Mouse (Mus musculus): ENCODE measurements at regions not wholly inside any gene's neighbourhood (a gene's known extent, or its start where the extent isn't known, plus 50 kb on each side); places are given as distances from the start of the nearest gene placed in this dataset.

DNA sequence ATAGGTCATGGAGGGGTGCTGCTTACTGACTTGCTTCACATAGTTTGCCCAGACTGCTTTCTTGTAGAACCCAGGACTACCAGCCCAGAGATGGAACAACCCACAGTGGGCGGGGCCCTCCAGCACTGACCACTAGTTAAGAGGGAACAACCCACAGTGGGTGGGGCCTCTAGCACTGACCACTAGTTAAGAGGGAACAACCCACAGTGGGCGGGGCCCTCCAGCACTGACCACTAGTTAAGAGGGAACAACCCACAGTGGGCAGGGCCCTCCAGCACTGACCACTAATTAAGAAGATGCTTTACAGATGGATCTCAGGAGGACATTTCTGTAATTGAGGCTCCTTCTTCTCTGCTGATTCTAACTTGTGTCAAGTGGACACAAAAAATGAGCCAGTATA is 180.0 kb upstream of the Tbc1d2b start:
- no peak for TF ChIP-seq POLR2A (IDR thresholded peaks at IDR 0.05; ENCODE audit: borderline replicate concordance, low read depth, low read length)
- no peak for TF ChIP-seq CTCF (IDR thresholded peaks at IDR 0.05; ENCODE audit: low read depth, low read length)
- no peak overlapping the region for H3K4me3 ChIP-seq (ENCODE audit: insufficient read depth, low read length)

DNA sequence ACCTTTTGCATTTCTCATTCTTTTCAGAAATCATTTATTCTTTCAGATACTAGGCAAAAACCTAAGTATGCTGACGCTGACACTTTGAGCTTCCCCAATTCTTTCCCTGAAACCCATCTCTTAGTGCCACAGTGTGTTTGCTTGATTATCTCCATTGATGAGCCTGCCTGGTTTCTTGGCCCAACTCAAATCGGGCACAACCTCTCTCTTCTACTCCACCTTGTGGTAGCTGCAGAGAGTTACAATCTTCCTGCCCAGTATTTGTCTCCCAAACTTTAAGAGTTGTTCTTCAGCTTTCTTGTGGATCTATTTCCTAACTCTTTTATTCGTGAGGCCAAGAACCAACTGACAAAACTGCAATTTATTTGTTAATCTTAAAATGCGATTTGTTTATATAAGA is 176.4 kb upstream of the Tbc1d2b start:
- no peak for TF ChIP-seq POLR2A (IDR thresholded peaks at IDR 0.05; ENCODE audit: borderline replicate concordance, low read depth, low read length)
- TF ChIP-seq CTCF (IDR thresholded peaks at IDR 0.05; ENCODE audit: low read depth, low read length): no peak
- Histone ChIP-seq H3K4me3 (ENCODE audit: insufficient read depth, low read length) (no peak overlapping the region), H3K4me1 (ENCODE audit: control insufficient read depth, insufficient read depth, low read length) (no peaks in the 10 kb centered on the region; the same call in 1 of the 2 replicates), H3K27ac (ENCODE audit: insufficient read depth, low read depth, low read length) (no peak overlapping the region)

More for the DNA sequence above, 180.0 kb upstream of the Tbc1d2b start:
- H3K4me1 ChIP-seq (ENCODE audit: control insufficient read depth, insufficient read depth, low read length): no peaks in the 10 kb centered on the region; the same call in 1 of the 2 replicates
- no peak overlapping the region for H3K27ac ChIP-seq (ENCODE audit: insufficient read depth, low read depth, low read length)

GRCm38 (mm10) chr9:90434902-90435301 is 164.3 kb upstream of the Tbc1d2b start:
- Histone ChIP-seq H3K4me3 (ENCODE audit: insufficient read depth, low read length) (no peak overlapping the region), H3K27ac (ENCODE audit: insufficient read depth, low read depth, low read length) (no peak overlapping the region), H3K4me1 (ENCODE audit: control insufficient read depth, insufficient read depth, low read length) (peaks cover 7% of the 10 kb centered on the region)
- no peak for TF ChIP-seq CTCF (IDR thresholded peaks at IDR 0.05; ENCODE audit: low read depth, low read length)
- no peak for TF ChIP-seq POLR2A (IDR thresholded peaks at IDR 0.05; ENCODE audit: borderline replicate concordance, low read depth, low read length)

- H3K4me1 ChIP-seq (ENCODE audit: control insufficient read depth, insufficient read depth, low read length): peaks cover 7% of the 10 kb centered on the region
- TF ChIP-seq CTCF (IDR thresholded peaks at IDR 0.05; ENCODE audit: low read depth, low read length): no peak
- TF ChIP-seq POLR2A (IDR thresholded peaks at IDR 0.05; ENCODE audit: borderline replicate concordance, low read depth, low read length): no peak
These were observed 160.3 kb upstream of the Tbc1d2b start for GRCm38 (mm10) chr9:90430898-90431297.

GRCm38 (mm10) chr9:90421662-90422061 is 151.1 kb upstream of the Tbc1d2b start:
- no peak overlapping the region for H3K27ac ChIP-seq (ENCODE audit: insufficient read depth, low read depth, low read length)
- TF ChIP-seq POLR2A (IDR thresholded peaks at IDR 0.05; ENCODE audit: borderline replicate concordance, low read depth, low read length) (no peak), CTCF (IDR thresholded peaks at IDR 0.05; ENCODE audit: low read depth, low read length) (no peak)
- H3K4me1 ChIP-seq (ENCODE audit: control insufficient read depth, insufficient read depth, low read length): no peaks in the 10 kb centered on the region
- H3K4me3 ChIP-seq (ENCODE audit: insufficient read depth, low read length): no peak overlapping the region

More at GRCm38 (mm10) chr9:90430898-90431297, 160.3 kb upstream of the Tbc1d2b start:
- Histone ChIP-seq H3K4me3 (ENCODE audit: insufficient read depth, low read length) (no peak overlapping the region), H3K27ac (ENCODE audit: insufficient read depth, low read depth, low read length) (peak overlapping the region; percentile 66)

DNA sequence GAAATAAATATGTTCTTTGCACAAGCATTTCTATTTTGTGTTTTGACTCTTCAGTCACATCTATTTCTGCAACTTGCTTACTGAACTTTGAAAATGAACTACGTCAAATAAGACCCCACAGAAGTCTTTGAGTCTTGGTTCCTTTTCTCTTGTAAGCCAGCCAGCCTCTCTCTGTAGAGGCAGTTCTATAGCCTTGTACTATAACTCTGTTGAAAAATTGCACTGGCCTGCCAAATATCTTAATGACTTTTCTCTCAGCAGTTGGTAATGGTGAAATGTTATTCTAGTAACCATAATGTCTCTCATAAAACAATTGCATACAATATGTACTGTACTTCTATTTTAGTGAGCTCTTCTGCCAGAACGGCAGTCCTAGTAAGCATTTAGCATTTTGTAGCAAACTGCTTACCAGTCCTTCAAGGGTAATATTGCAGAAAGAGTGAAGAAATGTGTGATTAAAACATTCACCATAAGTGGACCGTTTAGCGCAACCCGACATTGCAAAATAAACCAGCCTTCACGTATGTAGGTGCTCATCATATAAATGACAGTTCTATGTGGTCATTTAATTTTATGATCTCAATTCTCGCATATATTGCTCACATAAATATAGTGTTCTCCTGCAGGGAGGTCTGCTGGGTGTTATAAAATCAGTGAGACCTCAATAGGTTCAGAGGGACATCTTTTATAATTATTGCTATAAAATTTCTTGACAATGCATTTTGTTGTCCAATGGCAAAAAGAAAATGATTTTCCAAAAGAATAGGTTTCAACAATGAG is 149.3 kb upstream of the Tbc1d2b start:
- Histone ChIP-seq H3K4me3 (ENCODE audit: insufficient read depth, low read length) (no peak overlapping the region), H3K27ac (ENCODE audit: insufficient read depth, low read depth, low read length) (no peak overlapping the region), H3K4me1 (ENCODE audit: control insufficient read depth, insufficient read depth, low read length) (no peaks in the 10 kb centered on the region)
- TF ChIP-seq CTCF (IDR thresholded peaks at IDR 0.05; ENCODE audit: low read depth, low read length) (no peak), POLR2A (IDR thresholded peaks at IDR 0.05; ENCODE audit: borderline replicate concordance, low read depth, low read length) (no peak)

GRCm38 (mm10) chr9:90408789-90409188 is 138.2 kb upstream of the Tbc1d2b start:
- TF ChIP-seq CTCF (IDR thresholded peaks at IDR 0.05; ENCODE audit: low read depth, low read length): no peak
- no peak for TF ChIP-seq POLR2A (IDR thresholded peaks at IDR 0.05; ENCODE audit: borderline replicate concordance, low read depth, low read length)
- no peaks in the 10 kb centered on the region for H3K4me1 ChIP-seq (ENCODE audit: control insufficient read depth, insufficient read depth, low read length)
- no peak overlapping the region for H3K27ac ChIP-seq (ENCODE audit: insufficient read depth, low read depth, low read length)
- H3K4me3 ChIP-seq (ENCODE audit: insufficient read depth, low read length): no peak overlapping the region

DNA sequence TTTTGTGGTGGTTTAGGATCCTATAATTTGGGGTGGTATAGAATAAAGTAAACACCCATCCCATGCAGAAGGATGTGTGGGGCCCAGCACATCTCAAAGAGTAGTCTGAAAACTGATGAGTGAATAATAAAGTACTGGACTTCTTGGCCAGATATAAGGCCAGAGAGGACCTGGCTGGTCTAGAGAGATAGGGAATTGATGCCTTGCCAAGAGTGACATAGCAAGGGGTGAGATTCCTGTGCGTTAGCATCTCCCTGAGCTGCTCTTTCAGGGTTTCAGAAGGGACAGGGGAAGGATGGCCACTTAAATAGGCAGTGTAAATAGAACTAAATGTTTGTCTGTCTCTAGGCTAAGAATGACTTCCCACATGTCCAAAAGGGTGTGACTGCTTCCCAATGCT is 137.0 kb upstream of the Tbc1d2b start:
- TF ChIP-seq CTCF (IDR thresholded peaks at IDR 0.05; ENCODE audit: low read depth, low read length) (no peak), POLR2A (IDR thresholded peaks at IDR 0.05; ENCODE audit: borderline replicate concordance, low read depth, low read length) (no peak)

DNA sequence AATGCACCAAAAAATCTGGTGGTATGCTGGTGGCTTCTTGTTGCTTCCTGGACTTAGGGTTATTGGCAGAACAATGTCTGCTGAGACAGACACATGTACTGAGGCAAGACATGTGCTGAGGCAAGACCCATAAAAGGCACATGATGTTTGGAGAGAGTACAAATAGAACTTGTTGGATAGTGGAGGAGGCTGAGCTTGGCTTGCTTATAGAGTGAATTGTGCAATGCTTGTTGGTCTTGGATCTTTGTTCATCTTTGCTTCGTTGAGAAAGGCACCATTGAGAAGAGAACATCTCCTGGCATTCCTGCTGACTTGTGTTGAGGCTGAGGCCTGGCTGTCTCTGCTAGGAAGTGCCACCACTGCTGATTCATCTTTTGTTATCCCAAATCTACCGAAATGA is 117.8 kb upstream of the Tbc1d2b start:
- Histone ChIP-seq H3K4me1 (ENCODE audit: control insufficient read depth, insufficient read depth, low read length) (no peaks in the 10 kb centered on the region), H3K27ac (ENCODE audit: insufficient read depth, low read depth, low read length) (no peak overlapping the region), H3K4me3 (ENCODE audit: insufficient read depth, low read length) (no peak overlapping the region)
- TF ChIP-seq POLR2A (IDR thresholded peaks at IDR 0.05; ENCODE audit: borderline replicate concordance, low read depth, low read length): no peak
- TF ChIP-seq CTCF (IDR thresholded peaks at IDR 0.05; ENCODE audit: low read depth, low read length): no peak

More for the DNA sequence above, 137.0 kb upstream of the Tbc1d2b start:
- Histone ChIP-seq H3K4me3 (ENCODE audit: insufficient read depth, low read length) (no peak overlapping the region), H3K27ac (ENCODE audit: insufficient read depth, low read depth, low read length) (no peak overlapping the region), H3K4me1 (ENCODE audit: control insufficient read depth, insufficient read depth, low read length) (0 out of 2 replicates have a peak, but pooled peaks cover 2% of the 10 kb centered on the region)

DNA sequence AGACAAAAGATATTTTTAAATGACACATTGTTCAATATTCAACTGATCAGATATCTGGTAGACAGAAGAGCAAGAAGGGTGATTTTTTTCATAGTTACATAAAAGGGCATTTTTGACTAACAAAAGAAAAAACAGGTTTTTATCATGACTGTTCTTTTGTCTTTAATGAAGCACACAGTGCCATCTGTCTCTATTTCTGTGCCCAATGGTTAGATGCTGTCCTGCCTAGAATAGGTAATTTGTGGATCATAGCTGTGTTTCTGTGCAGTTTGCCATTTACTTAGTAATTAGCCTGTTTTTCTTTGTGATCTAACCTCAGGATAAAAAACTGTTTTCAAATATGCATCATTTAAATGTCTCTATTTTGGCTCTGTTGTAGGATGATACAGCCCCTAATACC is 114.4 kb upstream of the Tbc1d2b start:
- H3K4me1 ChIP-seq (ENCODE audit: control insufficient read depth, insufficient read depth, low read length): no peaks in the 10 kb centered on the region
- no peak for TF ChIP-seq CTCF (IDR thresholded peaks at IDR 0.05; ENCODE audit: low read depth, low read length)
- TF ChIP-seq POLR2A (IDR thresholded peaks at IDR 0.05; ENCODE audit: borderline replicate concordance, low read depth, low read length): no peak

More for the DNA sequence above, 114.4 kb upstream of the Tbc1d2b start:
- no peak overlapping the region for H3K4me3 ChIP-seq (ENCODE audit: insufficient read depth, low read length)
- no peak overlapping the region for H3K27ac ChIP-seq (ENCODE audit: insufficient read depth, low read depth, low read length)

Data from bone marrow macrophage, adult 2 months (primary cell).